Mouse (Mus musculus): Measurements from ENCODE around the gene Tbc1d30. TPM values are rescaled to one million over a fixed set of nuclear protein-coding genes. Genes with fewer than 3 reads are reported as not detected.

Tbc1d30 gene
- polyA plus RNA-seq, 1 experiment = 1.0 TPM

DNA sequence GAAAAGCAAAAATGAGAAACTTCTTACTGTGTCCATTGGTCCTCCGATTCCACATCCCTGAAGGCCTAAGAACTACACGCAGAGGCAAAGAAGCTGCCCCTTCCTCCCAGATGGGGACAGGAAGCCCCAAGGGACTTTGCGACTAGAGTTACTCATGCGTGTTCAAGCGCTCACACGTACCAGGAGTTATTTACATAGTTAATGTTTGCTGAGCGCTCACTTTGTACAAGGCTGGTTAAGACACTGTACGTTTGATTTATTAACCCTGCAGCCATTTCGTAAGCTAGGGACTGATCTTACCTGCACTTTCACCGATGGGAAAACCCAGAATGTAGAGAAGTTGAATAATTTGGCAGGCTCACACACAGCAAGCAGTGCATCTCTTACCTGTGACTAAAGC is 108.5 kb downstream of the Tbc1d30 start:
- H3K36me3 ChIP-seq (ENCODE audit: control insufficient read depth, insufficient read depth, low read length) = no peaks in the 10 kb centered on the region
- no peak overlapping the region for H3K4me3 ChIP-seq (ENCODE audit: insufficient read depth, low read depth, low read length)
- TF ChIP-seq POLR2A (IDR thresholded peaks at IDR 0.05; ENCODE audit: low read depth, low read length) (no peak), CTCF (conservative IDR thresholded peaks at IDR 0.05; ENCODE audit: insufficient read depth, insufficient read length, low read depth, low read length) (no peak)
- peaks cover 5% of the 10 kb centered on the region; the same call in 1 of the 2 replicates for H3K4me1 ChIP-seq (ENCODE audit: control insufficient read depth, insufficient read depth, low read length)
- no peaks in the 10 kb centered on the region for H3K27me3 ChIP-seq (replicated peaks; ENCODE audit: control insufficient read depth, insufficient read depth, low read length)
- H3K27ac ChIP-seq (ENCODE audit: insufficient read depth, low read depth, low read length) = no peak overlapping the region
- DNase-seq = peak; percentile 78
- WGBS = 31% methylated on average over 10 of the region's 10 CpGs

DNA sequence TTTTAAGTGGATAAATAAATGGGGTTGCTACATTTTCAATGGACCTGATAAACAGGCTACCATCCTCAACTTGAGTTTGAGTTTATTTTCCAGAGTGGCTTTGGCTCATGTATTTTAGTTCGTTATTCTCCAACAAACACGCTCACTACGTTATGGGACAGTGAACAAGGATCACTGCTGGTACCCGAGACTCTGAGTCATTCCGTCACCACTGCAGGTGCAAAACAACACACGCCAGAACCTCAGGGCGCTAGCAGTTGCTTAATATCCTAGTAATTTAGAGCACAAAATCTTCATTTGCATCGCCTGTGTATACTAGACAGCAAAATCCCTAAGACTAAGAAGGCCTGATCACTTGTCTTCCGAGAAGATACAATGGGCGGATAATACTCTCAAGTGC is 112.0 kb downstream of the Tbc1d30 start:
- Histone ChIP-seq H3K27me3 (replicated peaks; ENCODE audit: control insufficient read depth, insufficient read depth, low read length) (0 out of 2 replicates have a peak, but pooled peaks cover 1% of the 10 kb centered on the region), H3K27ac (ENCODE audit: insufficient read depth, low read depth, low read length) (no peak overlapping the region), H3K4me1 (ENCODE audit: control insufficient read depth, insufficient read depth, low read length) (peaks cover 5% of the 10 kb centered on the region; the same call in 1 of the 2 replicates), H3K4me3 (ENCODE audit: insufficient read depth, low read depth, low read length) (no peak overlapping the region), H3K36me3 (ENCODE audit: control insufficient read depth, insufficient read depth, low read length) (no peaks in the 10 kb centered on the region)
- WGBS = 66% methylated on average over 10 of the region's 10 CpGs
- no peak for DNase-seq
- no peak for TF ChIP-seq CTCF (conservative IDR thresholded peaks at IDR 0.05; ENCODE audit: insufficient read depth, insufficient read length, low read depth, low read length)
- no peak for TF ChIP-seq POLR2A (IDR thresholded peaks at IDR 0.05; ENCODE audit: low read depth, low read length)

GRCm38 (mm10) chr10:121238551-121238950 is 112.5 kb downstream of the Tbc1d30 start:
- Histone ChIP-seq H3K4me3 (ENCODE audit: insufficient read depth, low read depth, low read length) (no peak overlapping the region), H3K4me1 (ENCODE audit: control insufficient read depth, insufficient read depth, low read length) (peaks cover 5% of the 10 kb centered on the region; the same call in 1 of the 2 replicates), H3K36me3 (ENCODE audit: control insufficient read depth, insufficient read depth, low read length) (no peaks in the 10 kb centered on the region), H3K27me3 (replicated peaks; ENCODE audit: control insufficient read depth, insufficient read depth, low read length) (0 out of 2 replicates have a peak, but pooled peaks cover 1% of the 10 kb centered on the region), H3K27ac (ENCODE audit: insufficient read depth, low read depth, low read length) (no peak overlapping the region)
- WGBS = 52% methylated on average over 16 of the region's 16 CpGs
- no peak for DNase-seq
- TF ChIP-seq POLR2A (IDR thresholded peaks at IDR 0.05; ENCODE audit: low read depth, low read length) = no peak
- TF ChIP-seq CTCF (conservative IDR thresholded peaks at IDR 0.05; ENCODE audit: insufficient read depth, insufficient read length, low read depth, low read length) = no peak

- Histone ChIP-seq H3K27me3 (replicated peaks; ENCODE audit: control insufficient read depth, insufficient read depth, low read length) (0 out of 2 replicates have a peak, but pooled peaks cover 1% of the 10 kb centered on the region), H3K27ac (ENCODE audit: insufficient read depth, low read depth, low read length) (no peak overlapping the region), H3K4me1 (ENCODE audit: control insufficient read depth, insufficient read depth, low read length) (no peaks in the 10 kb centered on the region), H3K4me3 (ENCODE audit: insufficient read depth, low read depth, low read length) (no peak overlapping the region), H3K36me3 (ENCODE audit: control insufficient read depth, insufficient read depth, low read length) (no peaks in the 10 kb centered on the region)
- TF ChIP-seq CTCF (conservative IDR thresholded peaks at IDR 0.05; ENCODE audit: insufficient read depth, insufficient read length, low read depth, low read length) (no peak), POLR2A (IDR thresholded peaks at IDR 0.05; ENCODE audit: low read depth, low read length) (no peak)
- DNase-seq = no peak
- WGBS = 78% methylated on average over 5 of the region's 5 CpGs
These were observed 113.7 kb downstream of the Tbc1d30 start for GRCm38 (mm10) chr10:121237377-121237776.

- Histone ChIP-seq H3K36me3 (ENCODE audit: control insufficient read depth, insufficient read depth, low read length) (no peaks in the 10 kb centered on the region), H3K27me3 (replicated peaks; ENCODE audit: control insufficient read depth, insufficient read depth, low read length) (peaks cover 1% of the 10 kb centered on the region; the same call in 1 of the 2 replicates), H3K4me1 (ENCODE audit: control insufficient read depth, insufficient read depth, low read length) (no peaks in the 10 kb centered on the region), H3K27ac (ENCODE audit: insufficient read depth, low read depth, low read length) (no peak overlapping the region), H3K4me3 (ENCODE audit: insufficient read depth, low read depth, low read length) (no peak overlapping the region)
- 52% methylated on average over 10 of the region's 10 CpGs for WGBS
- TF ChIP-seq POLR2A (IDR thresholded peaks at IDR 0.05; ENCODE audit: low read depth, low read length) = no peak
- no peak for TF ChIP-seq CTCF (conservative IDR thresholded peaks at IDR 0.05; ENCODE audit: insufficient read depth, insufficient read length, low read depth, low read length)
- peak; percentile 14 for DNase-seq
These were observed 115.8 kb downstream of the Tbc1d30 start for GRCm38 (mm10) chr10:121235167-121235824.

DNA sequence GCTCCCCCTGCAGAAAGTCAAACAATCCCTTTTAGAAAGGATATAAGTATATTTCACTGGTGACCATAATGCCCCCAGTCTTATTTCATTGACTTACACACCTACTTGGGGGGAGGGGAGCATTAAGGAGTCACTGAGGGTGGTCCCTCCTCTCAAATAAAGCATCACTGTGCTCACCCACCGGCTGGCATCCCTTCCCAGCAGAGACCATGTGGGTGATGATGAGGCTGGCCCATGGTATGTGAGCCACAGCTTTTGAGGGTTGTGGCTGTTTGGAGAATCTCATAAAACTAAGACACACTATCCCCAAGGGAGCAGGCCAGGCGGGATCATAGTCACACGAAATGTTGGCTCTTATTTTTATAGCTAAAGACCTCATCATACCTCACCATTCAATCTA is 116.6 kb downstream of the Tbc1d30 start:
- TF ChIP-seq CTCF (conservative IDR thresholded peaks at IDR 0.05; ENCODE audit: insufficient read depth, insufficient read length, low read depth, low read length) (no peak), POLR2A (IDR thresholded peaks at IDR 0.05; ENCODE audit: low read depth, low read length) (no peak)
- WGBS = 72% methylated on average over 3 of the region's 3 CpGs
- DNase-seq = no peak
- Histone ChIP-seq H3K27ac (ENCODE audit: insufficient read depth, low read depth, low read length) (no peak overlapping the region), H3K4me3 (ENCODE audit: insufficient read depth, low read depth, low read length) (no peak overlapping the region), H3K4me1 (ENCODE audit: control insufficient read depth, insufficient read depth, low read length) (no peaks in the 10 kb centered on the region), H3K36me3 (ENCODE audit: control insufficient read depth, insufficient read depth, low read length) (no peaks in the 10 kb centered on the region), H3K27me3 (replicated peaks; ENCODE audit: control insufficient read depth, insufficient read depth, low read length) (peaks cover 1% of the 10 kb centered on the region; the same call in 1 of the 2 replicates)

GRCm38 (mm10) chr10:121228422-121228953 is 122.6 kb downstream of the Tbc1d30 start:
- no peak for TF ChIP-seq POLR2A (IDR thresholded peaks at IDR 0.05; ENCODE audit: low read depth, low read length)
- H3K4me1 ChIP-seq (ENCODE audit: control insufficient read depth, insufficient read depth, low read length) = no peaks in the 10 kb centered on the region
- H3K4me3 ChIP-seq (ENCODE audit: insufficient read depth, low read depth, low read length) = no peak overlapping the region
- no peak for DNase-seq
- no peaks in the 10 kb centered on the region for H3K36me3 ChIP-seq (ENCODE audit: control insufficient read depth, insufficient read depth, low read length)
- H3K27ac ChIP-seq (ENCODE audit: insufficient read depth, low read depth, low read length) = no peak overlapping the region
- no peaks in the 10 kb centered on the region; the same call in 1 of the 2 replicates for H3K27me3 ChIP-seq (replicated peaks; ENCODE audit: control insufficient read depth, insufficient read depth, low read length)
- 65% methylated on average over 15 of the region's 15 CpGs for WGBS

Data from kidney, adult 2 months (tissue).